8 mouse cellular contexts compared by ENCODE assay signal in the genomic region with DNA sequence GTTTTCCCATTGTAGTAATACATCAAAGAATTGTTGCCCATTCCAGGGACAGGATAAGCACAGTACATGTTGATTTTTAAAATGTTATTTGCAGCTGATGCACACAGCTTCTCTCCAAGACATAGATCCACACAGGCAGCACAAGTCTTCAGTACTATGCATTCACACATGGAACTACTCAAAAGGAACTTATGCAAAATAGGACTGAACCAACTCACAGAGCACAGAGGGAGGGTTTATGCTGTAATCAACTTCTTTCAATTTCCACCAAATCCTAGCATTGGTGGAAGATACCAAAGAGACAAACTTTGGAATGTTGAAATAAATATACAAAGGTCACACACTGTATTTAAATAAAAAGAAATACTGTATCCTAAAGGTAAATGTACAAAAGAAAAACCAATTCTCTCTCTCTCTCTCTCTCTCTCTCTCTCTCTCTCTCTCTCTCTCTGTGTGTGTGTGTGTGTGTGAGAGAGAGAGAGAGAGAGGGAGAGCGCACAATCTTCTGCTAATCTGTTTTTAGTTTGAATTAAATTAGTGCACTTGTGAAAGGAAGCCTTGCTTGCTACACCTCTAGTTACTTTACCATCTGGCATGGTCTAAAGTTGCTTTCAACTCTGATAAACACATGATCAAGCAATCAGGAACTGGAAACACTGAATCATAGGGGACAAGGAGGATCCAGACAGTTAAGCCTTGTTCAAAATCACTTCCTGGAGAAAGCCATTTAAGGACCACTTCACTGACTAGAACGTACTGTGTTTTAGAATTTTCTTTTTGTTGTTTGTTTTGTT.
DNase-seq lines count a peak whose midpoint lies in the region; ATAC-seq and TF ChIP-seq lines count a peak whose summit lies in the region.

No protein-coding gene starts in this region.

- TF ChIP-seq CTCF in heart, adult 2 months (IDR thresholded peaks at IDR 0.05), result no peak
- TF ChIP-seq CTCF in midbrain, postnatal 0 days (IDR thresholded peaks at IDR 0.05), result no peak

- intact Hi-C loops in heart, adult 2 months (cut with DNase I), result loop anchor here (5.0 kb wide), 3 partner anchors 36 to 81 kb away; no protein-coding TSS in a partner anchor

- WGBS in heart, adult 2 months, result 36% methylated on average over 2 of the region's 2 CpGs
- WGBS in midbrain, postnatal 0 days, result 7% methylated on average over 2 of the region's 2 CpGs

- peaks cover 6% of the 10 kb centered on the region for H3K4me1 ChIP-seq in heart, adult 2 months (ENCODE audit: control insufficient read depth, insufficient read depth, low read length)
- H3K4me1 ChIP-seq in midbrain, postnatal 0 days (ENCODE audit: insufficient read depth, low read length), result no peaks in the 10 kb centered on the region

- peak overlapping the region; percentile 30 for H3K4me2 ChIP-seq in midbrain, postnatal 0 days (ENCODE audit: low read depth, low read length, poor library complexity, severe bottlenecking)

- H3K4me3 ChIP-seq in heart, adult 2 months, result peak overlapping the region; percentile 2; the same call in 1 of the 2 replicates
- peak overlapping the region; percentile 36 for H3K4me3 ChIP-seq in midbrain, postnatal 0 days (ENCODE audit: low read depth, low read length)

- no peak for TF ChIP-seq EP300 in heart, adult 2 months (IDR thresholded peaks at IDR 0.05; ENCODE audit: insufficient read depth, low read depth, low read length)

- no peak overlapping the region; the same call in 1 of the 2 replicates for H3K9ac ChIP-seq in heart, adult 2 months (ENCODE audit: low read depth, low read length)
- H3K9ac ChIP-seq in midbrain, postnatal 0 days (replicated peaks; ENCODE audit: low read length, poor library complexity, severe bottlenecking), result no peak overlapping the region

- no peaks in the 10 kb centered on the region for H3K9me3 ChIP-seq in midbrain, postnatal 0 days (ENCODE audit: low read length)

- DNase-seq in layer of hippocampus, adult 11-12 months (ENCODE audit: low spot score), result peak; percentile 26
- no peak for DNase-seq in layer of hippocampus, adult 9-10 months (ENCODE audit: low spot score)
- DNase-seq in brain, adult 2 months (ENCODE audit: low read depth, low spot score), result peak; percentile 83
- DNase-seq in heart, adult 2 months, result peak in 1 of 2 experiments; percentile 6
- peak; percentile 11 to 41 for DNase-seq in kidney, postnatal 36 days
- peak; percentile 87 for DNase-seq in midbrain, postnatal 0 days (ENCODE audit: low spot score)
- no peak for DNase-seq in yolk sac, embryonic 10.5 days (ENCODE audit: low spot score)
- DNase-seq in layer of hippocampus, postnatal 36 days, result no peak

- no peaks in the 10 kb centered on the region for H3K27me3 ChIP-seq in heart, adult 2 months (ENCODE audit: control insufficient read depth, insufficient read depth, low read length)
- no peaks in the 10 kb centered on the region for H3K27me3 ChIP-seq in midbrain, postnatal 0 days (ENCODE audit: insufficient read depth, low read length)

- peak overlapping the region; percentile 64 for H3K27ac ChIP-seq in heart, adult 2 months
- H3K27ac ChIP-seq in midbrain, postnatal 0 days (ENCODE audit: low read depth, low read length), result peak overlapping the region; percentile 1; the same call in 1 of the 2 replicates

- H3K79me2 ChIP-seq in heart, adult 2 months (replicated peaks; ENCODE audit: control insufficient read depth, insufficient read depth, low read length), result no peaks in the 10 kb centered on the region

- peak; percentile 82 for ATAC-seq in midbrain, postnatal 0 days (ENCODE audit: low FRiP score)

- peaks cover 8% of the 10 kb centered on the region for H3K36me3 ChIP-seq in heart, adult 2 months (ENCODE audit: control insufficient read depth, insufficient read depth, low read length)
- H3K36me3 ChIP-seq in midbrain, postnatal 0 days (ENCODE audit: insufficient read depth, low read length), result no peaks in the 10 kb centered on the region

- TF ChIP-seq POLR2A in heart, adult 2 months (IDR thresholded peaks at IDR 0.05; ENCODE audit: insufficient read depth, low read depth, low read length), result peak; percentile 26; the same call in 1 of the 2 replicates

Comparison
In these comparisons a context has a peak if more than half of its experiments do, and no peak if none do; other contexts are left out.
1. DNase-seq: peak in layer of hippocampus, adult 11-12 months (single experiment), brain, adult 2 months (single experiment), kidney, postnatal 36 days (2 of 2) and midbrain, postnatal 0 days (single experiment); none in layer of hippocampus, adult 9-10 months (single experiment), yolk sac, embryonic 10.5 days (single experiment) and layer of hippocampus, postnatal 36 days (0 of 2).